7 mouse cellular contexts compared by ENCODE assay signal in the genomic region with DNA sequence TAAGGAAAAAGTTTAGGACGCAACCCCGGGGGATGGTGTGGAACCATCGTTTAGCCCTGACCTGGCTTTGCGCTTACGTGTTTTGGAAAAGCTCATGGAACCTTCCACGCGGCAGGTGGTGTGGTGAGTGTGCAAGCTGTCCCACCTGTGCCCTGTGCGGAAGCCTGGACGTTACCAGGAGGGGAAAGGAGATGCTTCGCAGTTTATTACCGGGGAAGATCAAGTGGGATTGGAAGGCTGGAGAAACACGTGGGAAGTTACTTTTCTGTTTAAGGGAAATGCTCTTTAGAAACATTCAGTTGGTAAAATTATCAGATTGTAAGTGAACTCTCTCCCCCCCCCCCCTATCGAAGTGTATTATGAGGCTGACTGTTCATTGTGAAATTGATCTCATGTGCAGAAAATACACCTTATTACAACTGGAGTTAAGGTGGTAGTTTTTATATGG. TPM values are rescaled to one million over a fixed set of nuclear protein-coding genes. Genes with fewer than 3 reads are reported as not detected.
A peak's percentile ranks its signal among the peaks of the same experiment; 100 is the strongest.
DNase-seq lines count a peak whose midpoint lies in the region; ATAC-seq and TF ChIP-seq lines count a peak whose summit lies in the region.

No protein-coding gene starts in this region.

- 3% methylated on average over 13 of the region's 13 CpGs for WGBS in lung, adult 2 months
- 3% methylated on average over 13 of the region's 13 CpGs for WGBS in forebrain, embryonic 16.5 days

- H3K79me2 ChIP-seq in myocyte (ENCODE audit: control insufficient read depth, insufficient read depth) = peaks cover 43% of the 10 kb centered on the region

- TF ChIP-seq POLR2A in lung, adult 2 months (IDR thresholded peaks at IDR 0.05; ENCODE audit: borderline replicate concordance, extremely low read depth, low read depth, low read length) = peak; percentile 18; the same call in 1 of the 2 replicates
- no peak for TF ChIP-seq POLR2A in myocyte (IDR thresholded peaks at IDR 0.05; ENCODE audit: insufficient read length, low read depth)

- ATAC-seq in forebrain, embryonic 16.5 days = no peak
- no peak for ATAC-seq in granulocyte monocyte progenitor cell, adult 5-6 weeks (replicated peaks; ENCODE audit: poor library complexity, severe bottlenecking)

- H3K27ac ChIP-seq in forebrain, embryonic 16.5 days (ENCODE audit: low read length) = no peak overlapping the region; the same call in 1 of the 2 replicates

- H3K4me3 ChIP-seq in lung, adult 2 months (replicated peaks; ENCODE audit: extremely low read depth, low read depth, low read length) = peak overlapping the region; percentile 73
- H3K4me3 ChIP-seq in forebrain, embryonic 16.5 days (replicated peaks; ENCODE audit: low read length) = peak overlapping the region; percentile 79
- peak overlapping the region; percentile 86 for H3K4me3 ChIP-seq in myocyte

- H3K4me2 ChIP-seq in forebrain, embryonic 16.5 days (ENCODE audit: low read length) = peak overlapping the region; percentile 73
- peak overlapping the region; percentile 91 for H3K4me2 ChIP-seq in myocyte (ENCODE audit: low read depth)

- TF ChIP-seq CTCF in lung, adult 2 months (IDR thresholded peaks at IDR 0.05; ENCODE audit: insufficient read depth, low read length) = no peak

- no peaks in the 10 kb centered on the region for H3K27me3 ChIP-seq in forebrain, embryonic 16.5 days (replicated peaks; ENCODE audit: control insufficient read depth, insufficient read depth, low read length)
- H3K27me3 ChIP-seq in myocyte (ENCODE audit: control insufficient read depth, insufficient read depth, insufficient read length) = no peaks in the 10 kb centered on the region

- H3ac ChIP-seq in myocyte (ENCODE audit: control insufficient read depth, insufficient read length) = peak overlapping the region; percentile 74

- H3K9me3 ChIP-seq in forebrain, embryonic 16.5 days (ENCODE audit: control insufficient read depth, low read length) = no peaks in the 10 kb centered on the region

- DNase-seq in lung, adult 2 months = no peak
- no peak for DNase-seq in lung, postnatal 4 days
- DNase-seq in cerebellum, postnatal 10 days = peak; percentile 65 to 71
- DNase-seq in liver = peak; percentile 45

- peaks cover 9% of the 10 kb centered on the region for H3K4me1 ChIP-seq in lung, adult 2 months (ENCODE audit: control insufficient read depth, insufficient read depth, low read length)
- H3K4me1 ChIP-seq in forebrain, embryonic 16.5 days (replicated peaks; ENCODE audit: control insufficient read depth, insufficient read depth, low read length) = peaks cover 17% of the 10 kb centered on the region

- peak overlapping the region; percentile 90 for H3K9ac ChIP-seq in forebrain, embryonic 16.5 days (replicated peaks; ENCODE audit: low read depth, low read length)

- H3K36me3 ChIP-seq in forebrain, embryonic 16.5 days (ENCODE audit: control insufficient read depth, insufficient read depth) = no peaks in the 10 kb centered on the region
- no peaks in the 10 kb centered on the region for H3K36me3 ChIP-seq in myocyte (ENCODE audit: control insufficient read depth, insufficient read depth)

TF ChIP-seq in myocyte, 11 proteins besides CTCF, POLR2A, EP300 and RAD21:
- TF ChIP-seq MYOD1 (IDR thresholded peaks at IDR 0.05; ENCODE audit: control insufficient read depth in 1 of 3, insufficient read length in 2 of 3, low read depth in 2 of 3) (peak in 1 of 3 experiments; percentile 28), POLR2AphosphoS2 (IDR thresholded peaks at IDR 0.05; ENCODE audit: insufficient read length, low read depth) (no peak), MYOG (IDR thresholded peaks at IDR 0.05; ENCODE audit: control insufficient read depth in 1 of 3, insufficient read depth in 1 of 3, insufficient read length in 2 of 3, low read depth in 2 of 3) (peak in 1 of 3 experiments; percentile 19), E2F4 (IDR thresholded peaks at IDR 0.05; ENCODE audit: insufficient read depth) (no peak), CEBPB (IDR thresholded peaks at IDR 0.05; ENCODE audit: insufficient read depth, poor library complexity, severe bottlenecking) (no peak)

RNA-seq across cellular contexts. Expression of gene Ube2q2, which starts 1.6 kb away (rescaled TPM):
- 9.9 and 11.7 TPM in 2 replicates for polyA plus RNA-seq in lung, adult 2 months (2012; rRNA removed)
- polyA plus RNA-seq in forebrain, embryonic 16.5 days (2015; fragmentation: Nextera tagmentation; extraction: Ambion mirVana) = 36.0 and 39.7 TPM in 2 replicates
- polyA plus RNA-seq in myocyte (2012; fragmentation: generic; extraction: Trizol) = 8.9 TPM
- total RNA-seq in granulocyte monocyte progenitor cell, adult 5-6 weeks (2014; fragmentation: Nextera tagmentation) = 31.9 and 37.6 TPM in 2 replicates
- 46.8 and 51.0 TPM in 2 replicates for total RNA-seq in granulocyte monocyte progenitor cell, adult 5-6 weeks (2017)

RNA-seq across cellular contexts. Expression of gene Fbxo22, which starts 58.4 kb away (rescaled TPM):
- polyA plus RNA-seq in lung, adult 2 months (2012; rRNA removed) = 10.0 and 12.5 TPM in 2 replicates
- polyA plus RNA-seq in forebrain, embryonic 16.5 days (2015; fragmentation: Nextera tagmentation; extraction: Ambion mirVana) = 91.4 and 93.5 TPM in 2 replicates
- polyA plus RNA-seq in myocyte (2012; fragmentation: generic; extraction: Trizol) = 22.1 TPM
- 50.3 and 51.3 TPM in 2 replicates for total RNA-seq in granulocyte monocyte progenitor cell, adult 5-6 weeks (2014; fragmentation: Nextera tagmentation)
- total RNA-seq in granulocyte monocyte progenitor cell, adult 5-6 weeks (2017) = 51.9 and 63.0 TPM in 2 replicates

Comparison
In these comparisons a context has a peak if more than half of its experiments do, and no peak if none do; other contexts are left out.
1. DNase-seq: peak in cerebellum, postnatal 10 days (2 of 2) and liver (single experiment); none in lung, adult 2 months (single experiment) and lung, postnatal 4 days (0 of 2).
2. Peak in every context shown above with its lines, with median percentiles within 50 percentile points of each other: H3K4me3 ChIP-seq.